Mouse (Mus musculus) myocyte (in vitro differentiated cells): ENCODE results near the gene Jak2. TPM values are rescaled to one million over a fixed set of nuclear protein-coding genes. Genes with fewer than 3 reads are reported as not detected.

Experiments used
- H3K27me3 ChIP-seq: one replicate; pipeline ENCODE4 v1.6.1; 2011; ENCODE audit not compliant: control insufficient read depth, insufficient read depth, insufficient read length
- H3K36me3 ChIP-seq: one replicate; pipeline ENCODE4 v1.6.1; 2011; ENCODE audit not compliant: control insufficient read depth, insufficient read depth
- H3K4me2 ChIP-seq: one replicate; pipeline ENCODE4 v1.6.1; 2011; ENCODE audit warnings: low read depth, control low read depth
- H3K4me3 ChIP-seq: one replicate; pipeline ENCODE4 v1.5.1; 2011; ENCODE audit warnings: mild to moderate bottlenecking, control low read depth, moderate library complexity
- H3K79me2 ChIP-seq: one replicate; pipeline ENCODE4 v1.6.1; 2011; ENCODE audit not compliant: control insufficient read depth, insufficient read depth
- H3ac ChIP-seq: one replicate; pipeline ENCODE4 v1.6.1; 2011; ENCODE audit not compliant: control insufficient read depth, insufficient read length
- CEBPB ChIP-seq: IDR thresholded peaks from 2 replicates; pipeline ENCODE4 v1.6.1; 2011; ENCODE audit warnings: mild to moderate bottlenecking, moderate library complexity; ENCODE audit not compliant: poor library complexity, insufficient read depth, severe bottlenecking
- E2F4 ChIP-seq: IDR thresholded peaks from one replicate; pipeline ENCODE4 v1.6.1; 2011; ENCODE audit warnings: mild to moderate bottlenecking, control low read depth, moderate library complexity; ENCODE audit not compliant: insufficient read depth
- MAX ChIP-seq: IDR thresholded peaks from one replicate; pipeline ENCODE4 v1.6.1; 2011; ENCODE audit warnings: low read depth, mild to moderate bottlenecking, control low read depth
- MYOD1 ChIP-seq, 3 experiments: IDR thresholded peaks; one replicate each; pipeline ENCODE4 v1.6.1; 2011; ENCODE audit warnings: control low read depth in 2 of 3, low read depth in 2 of 3, mild to moderate bottlenecking in 2 of 3, moderate library complexity in 1 of 3; ENCODE audit not compliant: insufficient read length in 2 of 3, control insufficient read depth in 1 of 3
- MYOG ChIP-seq, 3 experiments: IDR thresholded peaks; one replicate each; pipeline ENCODE4 v1.6.1; 2011; ENCODE audit warnings: control low read depth in 2 of 3, low read depth in 2 of 3, mild to moderate bottlenecking in 2 of 3; ENCODE audit not compliant: insufficient read length in 2 of 3, control insufficient read depth in 1 of 3, insufficient read depth in 1 of 3
- POLR2A ChIP-seq: IDR thresholded peaks from one replicate; pipeline ENCODE4 v1.6.1; 2011; ENCODE audit warnings: low read depth, mild to moderate bottlenecking, control low read depth, moderate library complexity; ENCODE audit not compliant: insufficient read length
- POLR2AphosphoS2 ChIP-seq: IDR thresholded peaks from one replicate; pipeline ENCODE4 v1.6.1; 2011; ENCODE audit warnings: low read depth, control low read depth; ENCODE audit not compliant: insufficient read length
- REST ChIP-seq: IDR thresholded peaks from one replicate; pipeline ENCODE4 v1.6.1; 2011; ENCODE audit warnings: mild to moderate bottlenecking, control low read depth, moderate library complexity; ENCODE audit not compliant: insufficient read depth, insufficient read length
- SRF ChIP-seq: IDR thresholded peaks from one replicate; pipeline ENCODE4 v1.6.1; 2011; ENCODE audit warnings: low read depth; ENCODE audit not compliant: control insufficient read depth, insufficient read length
- TCF12 ChIP-seq: IDR thresholded peaks from one replicate; pipeline ENCODE4 v1.6.1; 2011; ENCODE audit warnings: mild to moderate bottlenecking, control low read depth; ENCODE audit not compliant: poor library complexity, insufficient read depth, severe bottlenecking
- TCF3 ChIP-seq: IDR thresholded peaks from one replicate; pipeline ENCODE4 v1.6.1; 2011; ENCODE audit warnings: low read depth, control low read depth; ENCODE audit not compliant: insufficient read length
- USF1 ChIP-seq: IDR thresholded peaks from one replicate; pipeline ENCODE4 v1.6.1; 2011; ENCODE audit warnings: low read depth, mild to moderate bottlenecking, control low read depth, moderate library complexity
- polyA plus RNA-seq: library from polyadenylated mRNA; unstranded; fragments of >200 nt; fragmentation: generic; extraction: Trizol; gene quantifications from one replicate; pipeline ENCODE4 v1.2.1, GENCODE M21; 2012; ENCODE audit warnings: missing spikeins

The Jak2 gene
- polyA plus RNA-seq, 1 experiment, result 3.3 TPM

- H3ac ChIP-seq, result no peak overlapping the region
- H3K4me3 ChIP-seq, result no peak overlapping the region
- H3K36me3 ChIP-seq, result peaks cover 7% of the 10 kb centered on the region
- H3K79me2 ChIP-seq, result no peaks in the 10 kb centered on the region
- no peak overlapping the region for H3K4me2 ChIP-seq
- no peaks in the 10 kb centered on the region for H3K27me3 ChIP-seq
- TF ChIP-seq USF1, result no peak
- no peak for TF ChIP-seq MAX
- no peak for TF ChIP-seq CEBPB
- TF ChIP-seq MYOG (IDR thresholded peaks at IDR 0.05; ENCODE audit: control insufficient read depth in 1 of 3, insufficient read depth in 1 of 3, insufficient read length in 2 of 3, low read depth in 2 of 3), result no peak
- no peak for TF ChIP-seq POLR2AphosphoS2
- no peak for TF ChIP-seq POLR2A
- TF ChIP-seq TCF3, result no peak
- TF ChIP-seq REST, result no peak
- TF ChIP-seq MYOD1 (IDR thresholded peaks at IDR 0.05; ENCODE audit: control insufficient read depth in 1 of 3, insufficient read length in 2 of 3, low read depth in 2 of 3), result no peak
- no peak for TF ChIP-seq TCF12
- TF ChIP-seq E2F4, result no peak
Measured at GRCm38 (mm10) chr19:29278944-29279587, 27.4 kb downstream of the Jak2 start.

- no peaks in the 10 kb centered on the region for H3K27me3 ChIP-seq
- no peaks in the 10 kb centered on the region for H3K79me2 ChIP-seq
- peaks cover 3% of the 10 kb centered on the region for H3K36me3 ChIP-seq
- no peak overlapping the region for H3ac ChIP-seq
- no peak overlapping the region for H3K4me3 ChIP-seq
- TF ChIP-seq USF1 (no peak), TCF12 (no peak), TCF3 (no peak), SRF (no peak), E2F4 (no peak), MYOD1 (IDR thresholded peaks at IDR 0.05; ENCODE audit: control insufficient read depth in 1 of 3, insufficient read length in 2 of 3, low read depth in 2 of 3) (no peak), MAX (no peak), POLR2A (no peak), POLR2AphosphoS2 (no peak)
- H3K4me2 ChIP-seq, result no peak overlapping the region
Measured at GRCm38 (mm10) chr19:29285451-29285869, 33.8 kb downstream of the Jak2 start.

- H3K36me3 ChIP-seq, result peaks cover 3% of the 10 kb centered on the region
- H3K79me2 ChIP-seq, result no peaks in the 10 kb centered on the region
- no peak overlapping the region for H3K4me3 ChIP-seq
- no peak overlapping the region for H3K4me2 ChIP-seq
- no peak overlapping the region for H3ac ChIP-seq
- TF ChIP-seq MAX (no peak), POLR2AphosphoS2 (no peak)
- no peaks in the 10 kb centered on the region for H3K27me3 ChIP-seq
Measured at GRCm38 (mm10) chr19:29287863-29288262, 36.2 kb downstream of the Jak2 start.

- Histone ChIP-seq H3K27me3 (no peaks in the 10 kb centered on the region), H3K79me2 (no peaks in the 10 kb centered on the region), H3K36me3 (peaks cover 3% of the 10 kb centered on the region), H3K4me3 (no peak overlapping the region), H3ac (no peak overlapping the region), H3K4me2 (no peak overlapping the region)
- TF ChIP-seq REST, result no peak
- no peak for TF ChIP-seq TCF12
Measured at GRCm38 (mm10) chr19:29291532-29291931, 39.9 kb downstream of the Jak2 start.

- Histone ChIP-seq H3K79me2 (no peaks in the 10 kb centered on the region), H3K4me3 (no peak overlapping the region), H3K4me2 (no peak overlapping the region), H3K27me3 (no peaks in the 10 kb centered on the region), H3K36me3 (peaks cover 5% of the 10 kb centered on the region), H3ac (no peak overlapping the region)
- TF ChIP-seq SRF, result no peak
- no peak for TF ChIP-seq E2F4
- TF ChIP-seq CEBPB, result no peak
- no peak for TF ChIP-seq MYOG (IDR thresholded peaks at IDR 0.05; ENCODE audit: control insufficient read depth in 1 of 3, insufficient read depth in 1 of 3, insufficient read length in 2 of 3, low read depth in 2 of 3)
- no peak for TF ChIP-seq TCF12
- TF ChIP-seq POLR2A, result no peak
- no peak for TF ChIP-seq TCF3
- TF ChIP-seq MAX, result no peak
- TF ChIP-seq REST, result no peak
- TF ChIP-seq USF1, result no peak
- TF ChIP-seq MYOD1 (IDR thresholded peaks at IDR 0.05; ENCODE audit: control insufficient read depth in 1 of 3, insufficient read length in 2 of 3, low read depth in 2 of 3), result no peak
- TF ChIP-seq POLR2AphosphoS2, result no peak
Measured at GRCm38 (mm10) chr19:29292546-29292945, 40.9 kb downstream of the Jak2 start.
